Mouse (Mus musculus) kidney, embryonic 16.5 days (tissue): ENCODE results near the gene Stx7. TPM values are rescaled to one million over a fixed set of nuclear protein-coding genes. Genes with fewer than 3 reads are reported as not detected.
"Not testable (repeated sequence)": the region's sequence is repeated elsewhere in the genome, so short reads cannot be mapped to it uniquely, and the experiment has no call there.

ENCODE experiments used
- ATAC-seq: fragments of 200-750 bp; cut with Nextera tagmentation; 2 replicates; pipeline ENCODE4 v1.8.0; 2017; ENCODE audit warnings: moderate TSS enrichment; ENCODE audit not compliant: low FRiP score, low TSS enrichment
- H3K27ac ChIP-seq: fragments of 300-500 bp; sonication (generic); 2 replicates; pipeline ENCODE4 v1.5.1; 2014; ENCODE audit warnings: low read length
- H3K27me3 ChIP-seq: fragments of 300-500 bp; sonication (generic); 2 replicates; pipeline ENCODE4 v1.6.1; 2014; ENCODE audit warnings: low read length, control low read depth, mixed read lengths; ENCODE audit not compliant: insufficient read depth
- H3K36me3 ChIP-seq: fragments of 300-500 bp; sonication (generic); 2 replicates; pipeline ENCODE4 v1.6.1; 2014; ENCODE audit warnings: low read length, control low read depth, mixed read lengths; ENCODE audit not compliant: insufficient read depth
- H3K4me1 ChIP-seq: fragments of 300-500 bp; sonication (generic); 2 replicates; pipeline ENCODE4 v1.6.1; 2014; ENCODE audit warnings: low read length, control low read depth, mixed read lengths; ENCODE audit not compliant: insufficient read depth
- H3K4me2 ChIP-seq: fragments of 300-500 bp; sonication (generic); replicated peaks from 2 replicates; pipeline ENCODE4 v1.6.1; 2014; ENCODE audit warnings: low read depth, low read length
- H3K4me3 ChIP-seq: fragments of 300-500 bp; sonication (generic); 2 replicates; pipeline ENCODE4 v1.5.1; 2014; ENCODE audit warnings: mild to moderate bottlenecking, low read length
- H3K9ac ChIP-seq: fragments of 300-500 bp; sonication (generic); replicated peaks from 2 replicates; pipeline ENCODE4 v1.6.1; 2014; ENCODE audit warnings: low read length
- H3K9me3 ChIP-seq: fragments of 300-500 bp; sonication (generic); 2 replicates; pipeline ENCODE4 v1.6.1; 2016; ENCODE audit warnings: low read length, control low read depth
- WGBS: fragments of 180-500 bp; shearing (Covaris S2); extraction: QIAGEN DNeasy Blood & Tissue Kit; methylation state at CpG from one replicate; pipeline ENCODE4 v1.1.7; 2014; 5-methylcytosine and 5-hydroxymethylcytosine counted together
- polyA plus RNA-seq: library from polyadenylated mRNA; unstranded; fragments of >200 nt; fragmentation: Nextera tagmentation; extraction: Ambion mirVana; gene quantifications from 2 replicates; pipeline ENCODE4 v1.2.1, GENCODE M21; 2015

The Stx7 gene
- 127 and 146 TPM in 2 replicates for polyA plus RNA-seq

DNA sequence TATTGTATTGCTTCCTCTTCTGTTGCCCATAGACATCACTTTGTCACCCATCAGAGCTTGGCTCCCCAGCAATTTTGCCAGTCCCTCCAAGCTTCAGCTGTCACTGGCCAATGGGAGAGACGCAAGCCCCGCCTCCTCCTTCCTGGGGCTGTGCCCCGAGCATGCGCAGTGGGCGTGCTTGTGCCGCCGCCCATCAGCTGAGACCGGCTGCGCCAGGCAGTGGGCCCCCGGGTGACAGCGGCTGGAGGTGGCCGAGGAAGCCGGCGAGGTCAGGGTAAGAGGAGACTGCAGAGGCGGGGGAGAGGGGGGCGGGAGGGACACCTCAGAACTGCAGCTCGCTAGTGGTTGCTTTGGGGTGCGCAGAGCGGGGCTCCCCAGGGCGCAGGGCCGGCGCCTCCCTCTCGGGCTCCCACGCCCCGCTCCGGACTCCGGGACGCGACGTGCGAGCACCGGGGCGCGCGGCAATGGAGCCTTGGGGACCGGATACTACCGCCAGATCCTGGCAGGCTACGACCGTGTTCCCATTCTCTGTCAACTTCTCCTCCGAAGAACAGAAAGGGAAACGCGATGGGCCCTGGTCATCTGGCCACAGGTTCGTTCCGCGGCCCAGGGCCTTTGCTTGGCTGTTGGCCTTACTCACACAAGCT lies at the start of gene Stx7:
Gene Stx7 (plus strand): TSS at position 168 of the 647 bp plus-strand sequence.
- H3K9ac ChIP-seq, result peak within 1 kb of the TSS; percentile 86
- peak within 1 kb of the TSS; percentile 88 for H3K27ac ChIP-seq
- peak; percentile 96 for ATAC-seq
- H3K4me2 ChIP-seq, result peak within 1 kb of the TSS; percentile 60
- H3K36me3 ChIP-seq, result no peaks in the 10 kb centered on the region
- WGBS, result under 1% methylated on average over 42 of the region's 45 CpGs
- H3K9me3 ChIP-seq, result no peaks in the 10 kb centered on the region
- H3K27me3 ChIP-seq, result no peaks in the 10 kb centered on the region
- peak within 1 kb of the TSS; percentile 83 for H3K4me3 ChIP-seq
- peaks cover 27% of the 10 kb centered on the region for H3K4me1 ChIP-seq

DNA sequence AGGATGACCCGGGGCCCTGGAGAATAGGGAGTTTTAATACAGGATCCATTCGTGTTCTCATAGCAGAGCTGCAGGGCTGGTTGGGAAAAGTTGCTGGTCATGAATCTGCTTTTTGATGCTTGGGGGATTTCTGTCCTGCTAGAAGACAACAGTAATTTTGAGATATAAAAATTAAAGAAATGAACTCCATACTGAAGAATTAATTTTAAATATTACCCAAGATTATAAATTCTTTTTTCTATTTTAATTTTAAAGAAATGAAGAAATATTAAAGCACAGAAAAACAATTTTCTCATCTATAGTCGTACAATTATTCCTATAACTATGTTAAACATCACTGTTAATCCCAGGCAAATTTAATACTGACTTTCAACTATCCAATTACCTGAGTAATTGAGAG lies 47.3 kb upstream of the Stx7 start, which contains the start of gene Taar8c:
Gene Taar8c (minus strand): TSS at position 101 of the 400 bp plus-strand sequence.
- H3K9ac ChIP-seq, H3K9me3 ChIP-seq, H3K36me3 ChIP-seq, H3K4me3 ChIP-seq, H3K4me2 ChIP-seq, H3K4me1 ChIP-seq, H3K27me3 ChIP-seq, H3K27ac ChIP-seq, ATAC-seq: not testable (repeated sequence)
- WGBS, result 80% methylated on average over 1 of the region's 3 CpGs

GRCm38 (mm10) chr10:24103299-24103698 lies 45.8 kb upstream of the Stx7 start:
- H3K4me3 ChIP-seq, H3K9me3 ChIP-seq, H3K4me1 ChIP-seq, ATAC-seq, H3K9ac ChIP-seq, H3K4me2 ChIP-seq, H3K27me3 ChIP-seq, H3K36me3 ChIP-seq, H3K27ac ChIP-seq: not testable (repeated sequence)
- WGBS, result 8% methylated on average over 1 of the region's 1 CpGs

GRCm38 (mm10) chr10:24107747-24108146 lies 41.4 kb upstream of the Stx7 start:
- 49% methylated on average over 5 of the region's 5 CpGs for WGBS
- no peak for ATAC-seq
- H3K9ac ChIP-seq, result no peak overlapping the region
- H3K9me3 ChIP-seq, result no peaks in the 10 kb centered on the region
- H3K4me2 ChIP-seq, result no peak overlapping the region
- H3K4me3 ChIP-seq, result no peak overlapping the region
- no peaks in the 10 kb centered on the region for H3K36me3 ChIP-seq
- no peaks in the 10 kb centered on the region for H3K27me3 ChIP-seq
- no peak overlapping the region for H3K27ac ChIP-seq
- no peaks in the 10 kb centered on the region for H3K4me1 ChIP-seq

DNA sequence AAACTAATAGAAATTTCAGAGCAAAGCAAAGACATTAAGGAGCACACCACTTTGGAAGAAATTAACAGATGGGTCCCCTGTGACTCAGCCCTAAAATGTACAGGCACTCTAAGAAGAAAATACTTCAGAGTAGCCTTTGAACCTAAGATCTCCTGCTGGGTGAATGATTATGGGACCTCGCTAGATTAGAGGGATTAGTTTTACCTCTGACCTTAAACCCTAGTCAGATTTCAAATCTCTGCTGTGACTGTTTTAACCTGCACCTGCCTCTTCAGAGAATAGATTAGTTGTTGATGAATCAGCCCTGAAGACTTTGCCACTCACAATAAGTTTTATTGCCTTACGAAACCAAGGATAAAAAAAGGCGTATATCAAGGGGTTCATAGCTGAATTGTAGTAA lies 40.9 kb upstream of the Stx7 start:
- Histone ChIP-seq H3K4me2 (no peak overlapping the region), H3K4me1 (no peaks in the 10 kb centered on the region), H3K9ac (no peak overlapping the region), H3K27me3 (no peaks in the 10 kb centered on the region), H3K36me3 (no peaks in the 10 kb centered on the region), H3K4me3 (no peak overlapping the region), H3K27ac (no peak overlapping the region), H3K9me3 (no peaks in the 10 kb centered on the region)
- ATAC-seq, result no peak
- WGBS, result 69% methylated on average over 3 of the region's 3 CpGs

- H3K9ac ChIP-seq, H3K4me1 ChIP-seq, H3K9me3 ChIP-seq, H3K4me2 ChIP-seq, H3K27ac ChIP-seq, H3K27me3 ChIP-seq, H3K4me3 ChIP-seq, ATAC-seq, H3K36me3 ChIP-seq: not testable (repeated sequence)
- 73% methylated on average over 8 of the region's 8 CpGs for WGBS
Measured at GRCm38 (mm10) chr10:24109434-24109833, 39.7 kb upstream of the Stx7 start, which contains the start of gene Taar9. Gene Taar9 (minus strand): TSS chr10:24109534.

GRCm38 (mm10) chr10:24111116-24111778 lies 37.9 kb upstream of the Stx7 start:
- Histone ChIP-seq H3K4me2 (no peak overlapping the region), H3K27ac (no peak overlapping the region), H3K27me3 (no peaks in the 10 kb centered on the region), H3K9ac (no peak overlapping the region), H3K4me1 (no peaks in the 10 kb centered on the region), H3K4me3 (no peak overlapping the region), H3K36me3 (no peaks in the 10 kb centered on the region), H3K9me3 (peaks cover 6% of the 10 kb centered on the region)
- ATAC-seq, result no peak
- 52% methylated on average over 6 of the region's 6 CpGs for WGBS

- Histone ChIP-seq H3K4me2 (peak overlapping the region; percentile 48), H3K36me3 (no peaks in the 10 kb centered on the region), H3K4me3 (peak overlapping the region; percentile 37), H3K27me3 (no peaks in the 10 kb centered on the region), H3K27ac (peak overlapping the region; percentile 72; the same call in 1 of the 2 replicates), H3K9ac (peak overlapping the region; percentile 50; the same call in 1 of the 2 replicates), H3K9me3 (no peaks in the 10 kb centered on the region), H3K4me1 (peaks cover 10% of the 10 kb centered on the region; the same call in 1 of the 2 replicates)
- WGBS, result 20% methylated on average over 9 of the region's 9 CpGs
- ATAC-seq, result peak; percentile 89
Measured at GRCm38 (mm10) chr10:24131451-24132262, 17.4 kb upstream of the Stx7 start.

DNA sequence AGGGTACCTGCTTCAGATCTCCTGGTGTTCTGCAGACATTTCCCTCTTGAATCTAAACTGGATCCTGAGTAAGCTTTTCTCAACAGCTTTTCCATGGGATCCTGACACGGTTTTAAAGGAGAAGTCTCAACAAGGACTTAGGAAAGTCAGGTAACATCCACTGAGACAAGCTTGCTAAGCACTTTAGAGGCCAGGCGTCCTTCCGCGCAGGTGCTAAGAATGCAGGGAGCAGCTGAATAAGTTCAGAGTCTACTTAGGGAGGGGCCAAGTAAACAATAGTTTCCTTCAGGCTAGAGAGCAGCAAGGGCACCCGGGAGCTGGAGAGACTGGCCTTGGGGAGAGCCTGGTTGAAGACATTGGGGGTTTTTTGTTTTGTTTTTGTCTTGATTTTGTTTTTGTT lies 16.8 kb upstream of the Stx7 start:
- Histone ChIP-seq H3K27ac (peak overlapping the region; percentile 72), H3K4me3 (no peak overlapping the region), H3K9me3 (no peaks in the 10 kb centered on the region), H3K4me1 (peaks cover 10% of the 10 kb centered on the region; the same call in 1 of the 2 replicates), H3K36me3 (no peaks in the 10 kb centered on the region), H3K4me2 (peak overlapping the region; percentile 48), H3K9ac (0 out of 2 replicates have a peak overlapping the region, but pooled peaks have one; percentile 11), H3K27me3 (no peaks in the 10 kb centered on the region)
- peak; percentile 88; the same call in 1 of the 2 replicates for ATAC-seq
- WGBS, result 10% methylated on average over 5 of the region's 5 CpGs
